Mouse (Mus musculus): ENCODE measurements around the gene Epha3.

Gene Epha3

DNA sequence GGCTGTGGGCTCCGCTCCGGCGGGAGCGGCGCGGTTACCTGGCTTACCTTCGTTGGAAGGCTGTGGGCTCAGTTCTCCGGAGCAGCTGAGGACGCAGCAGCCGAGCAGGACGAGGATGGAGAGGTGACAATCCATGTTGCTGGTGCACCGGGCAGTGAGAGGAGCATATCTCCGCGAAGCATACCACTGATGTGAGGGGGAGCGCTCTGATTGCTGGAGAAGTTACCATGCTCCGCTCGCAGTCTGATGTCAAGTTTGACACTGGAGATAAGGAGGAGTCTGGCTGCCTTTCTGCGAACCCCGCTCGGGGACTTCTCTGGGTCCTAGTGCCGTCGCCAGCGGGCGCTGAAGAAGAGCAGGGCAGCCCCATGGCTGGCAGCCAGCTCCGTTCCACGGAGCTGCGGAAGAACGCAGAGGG, at the start of gene Epha3:
Gene Epha3, minus strand, starts transcription at position 263 of the 418 bp plus-strand sequence.
- DNase-seq (ENCODE audit: low read depth) = no peak

- DNase-seq (ENCODE audit: low read depth) = no peak
Observed at GRCm38 (mm10) chr16:63903425-63903824, 39.5 kb upstream of the Epha3 start.

DNA sequence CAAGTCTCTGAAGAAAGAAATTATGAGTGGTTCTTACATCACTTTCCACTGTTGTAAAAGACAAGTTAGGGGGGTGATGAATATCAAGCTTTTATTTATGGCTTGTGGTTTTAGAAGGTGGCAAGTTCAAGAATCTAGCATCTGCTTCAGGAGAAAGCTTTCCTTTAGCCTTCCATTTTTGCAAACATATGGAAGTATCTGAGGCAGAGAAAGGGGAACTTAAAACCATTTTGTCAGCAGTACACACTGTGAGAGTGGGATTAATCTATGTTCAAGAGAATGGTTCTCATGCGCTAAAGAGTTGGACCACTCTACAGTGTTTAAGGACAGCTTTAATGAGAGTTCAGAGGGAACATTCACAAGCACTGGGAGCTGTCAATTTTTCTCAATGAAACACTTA, 17.2 kb upstream of the Epha3 start:
- DNase-seq (ENCODE audit: low read depth) = no peak

GRCm38 (mm10) chr16:63872313-63872712, 8.3 kb upstream of the Epha3 start:
- no peak for DNase-seq (ENCODE audit: low read depth)

- DNase-seq (ENCODE audit: low read depth) = no peak
Observed at GRCm38 (mm10) chr16:63864463-63864976, 545 bp upstream of the Epha3 start.

GRCm38 (mm10) chr16:63863181-63863580, 794 bp downstream of the Epha3 start:
- no peak for DNase-seq (ENCODE audit: low read depth)

GRCm38 (mm10) chr16:63857561-63857960, 6.4 kb downstream of the Epha3 start:
- DNase-seq (ENCODE audit: low read depth) = no peak

GRCm38 (mm10) chr16:63856658-63857552, 7.1 kb downstream of the Epha3 start:
- DNase-seq (ENCODE audit: low read depth) = peak; percentile 51

- no peak for DNase-seq (ENCODE audit: low read depth)
Observed at GRCm38 (mm10) chr16:63850297-63850696, 13.7 kb downstream of the Epha3 start.

DNA sequence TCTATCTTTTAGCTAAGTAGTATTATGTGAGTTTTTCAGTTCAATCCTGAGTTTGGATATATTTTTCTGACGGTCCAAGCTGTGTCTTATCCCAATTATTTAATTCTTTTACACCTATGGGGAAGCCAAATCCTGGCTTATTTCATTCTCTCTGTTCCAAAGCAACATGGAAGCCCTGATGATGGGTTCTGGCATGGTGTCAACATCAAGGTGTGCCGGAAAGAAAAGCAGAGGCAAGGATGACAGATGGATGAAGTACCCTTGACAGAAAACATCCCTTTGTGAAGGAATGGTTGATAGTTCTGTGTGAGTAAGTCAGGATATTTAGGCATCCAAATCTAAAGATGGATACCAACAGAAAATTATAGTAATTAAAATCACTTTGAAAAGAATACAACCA, 21.1 kb downstream of the Epha3 start:
- no peak for DNase-seq (ENCODE audit: low read depth)

DNA sequence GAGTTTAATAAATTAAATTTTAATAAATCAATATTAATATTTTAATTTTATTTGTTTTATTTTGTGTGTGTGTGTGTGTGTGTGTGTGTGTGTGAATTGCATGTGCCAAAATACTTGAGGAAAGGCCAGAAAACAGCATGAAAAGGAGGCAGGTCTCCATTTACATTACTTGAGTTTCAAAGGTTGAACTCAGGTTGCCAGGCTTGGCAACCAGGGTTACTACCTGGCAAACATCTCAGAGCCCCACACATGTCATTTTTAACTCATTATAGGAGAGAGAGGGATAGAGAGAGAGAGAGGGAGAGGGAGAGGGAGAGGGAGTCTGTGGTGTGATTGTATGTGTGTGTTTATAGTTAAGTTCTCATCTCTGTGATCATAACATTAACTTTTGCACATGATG, 26.5 kb downstream of the Epha3 start:
- no peak for DNase-seq (ENCODE audit: low read depth)

- no peak for DNase-seq (ENCODE audit: low read depth)
Observed at GRCm38 (mm10) chr16:63821164-63821563, 42.8 kb downstream of the Epha3 start.

GRCm38 (mm10) chr16:63817606-63818005, 46.4 kb downstream of the Epha3 start:
- DNase-seq (ENCODE audit: low read depth) = peak; percentile 17

- no peak for DNase-seq (ENCODE audit: low read depth)
Observed at GRCm38 (mm10) chr16:63816672-63817071, 47.3 kb downstream of the Epha3 start.

- DNase-seq (ENCODE audit: low read depth) = no peak
Observed at GRCm38 (mm10) chr16:63809871-63810270, 54.1 kb downstream of the Epha3 start.

DNA sequence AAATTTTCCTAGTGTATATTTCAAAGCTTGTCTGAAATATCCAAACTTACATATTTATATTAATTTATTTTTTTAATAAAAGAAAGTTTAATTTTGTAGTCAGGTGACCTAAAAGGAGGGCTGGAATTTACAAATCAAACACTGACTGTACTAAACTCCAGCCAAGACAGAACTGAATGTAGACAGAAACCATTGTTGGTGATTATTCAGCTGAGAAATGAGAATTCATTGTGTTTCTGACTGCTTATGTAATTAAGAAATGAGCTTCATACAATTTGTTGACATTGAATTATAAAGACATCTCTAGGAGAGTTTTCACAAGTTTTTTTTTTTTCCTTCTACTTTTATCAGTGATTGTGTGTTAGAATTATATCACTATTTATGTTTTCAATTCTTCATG, 55.0 kb downstream of the Epha3 start:
- DNase-seq (ENCODE audit: low read depth) = no peak

- DNase-seq (ENCODE audit: low read depth) = no peak
Observed at GRCm38 (mm10) chr16:63806437-63807129, 57.4 kb downstream of the Epha3 start.

GRCm38 (mm10) chr16:63806025-63806424, 58.0 kb downstream of the Epha3 start:
- DNase-seq (ENCODE audit: low read depth) = no peak

DNA sequence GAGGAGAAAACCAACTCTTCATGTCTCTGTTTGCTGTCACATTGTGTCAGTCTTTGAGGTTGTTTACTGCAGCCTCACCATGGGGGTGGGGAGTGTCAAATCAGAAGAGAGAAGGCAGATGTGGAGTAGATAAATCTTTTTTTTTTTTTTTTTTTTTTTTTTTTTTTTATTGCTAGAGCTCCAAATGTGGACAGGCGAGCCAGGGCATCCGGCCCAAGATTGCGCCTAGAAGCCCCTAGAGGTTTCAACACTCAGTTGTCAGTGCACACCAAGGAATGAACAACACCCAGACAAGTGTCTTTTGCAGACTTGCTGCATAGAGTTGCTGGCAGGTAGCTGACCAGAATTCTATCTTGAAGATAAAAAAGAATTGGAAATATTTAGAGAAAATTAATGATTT, 62.5 kb downstream of the Epha3 start:
- DNase-seq (ENCODE audit: low read depth) = no peak

DNA sequence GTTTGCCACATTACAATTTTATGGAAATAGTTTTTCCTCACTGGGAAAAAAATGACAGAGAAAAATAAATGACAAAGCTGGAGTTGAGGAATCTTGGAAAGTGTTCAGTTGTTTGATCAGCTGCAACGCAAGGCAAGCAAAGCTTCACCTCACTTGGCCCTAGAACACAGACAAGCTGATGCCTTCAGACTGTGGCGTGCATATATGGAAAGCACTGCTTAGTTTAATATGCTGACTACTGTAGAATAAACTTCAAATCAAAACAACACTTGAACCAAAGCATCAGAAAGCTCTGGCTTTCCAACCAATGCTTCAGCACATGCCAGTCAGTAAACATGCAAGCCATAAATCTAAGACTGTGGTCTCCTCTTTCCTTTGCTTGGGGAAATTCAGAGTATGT, 65.6 kb downstream of the Epha3 start:
- no peak for DNase-seq (ENCODE audit: low read depth)

DNA sequence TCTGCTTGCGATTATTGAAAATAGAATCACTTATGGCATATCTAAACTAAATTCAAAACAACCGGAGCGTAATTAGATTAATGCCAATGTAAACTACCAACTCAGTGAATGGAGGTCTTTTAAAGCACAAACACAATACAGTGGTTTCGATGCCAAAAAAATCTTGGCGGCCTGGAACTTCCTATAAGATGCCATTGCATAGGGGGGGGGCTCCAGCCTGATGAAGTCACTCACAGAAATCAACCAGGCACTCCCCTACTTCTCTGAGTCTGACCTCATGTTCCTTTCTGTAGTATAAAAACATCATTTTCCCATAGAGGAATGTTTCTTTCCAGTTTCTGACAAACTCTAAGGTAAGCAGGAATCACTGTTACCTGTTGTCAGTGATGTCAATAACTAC, 69.7 kb downstream of the Epha3 start:
- DNase-seq (ENCODE audit: low read depth) = no peak

- DNase-seq (ENCODE audit: low read depth) = peak; percentile 33
Observed at GRCm38 (mm10) chr16:63793805-63794204, 70.2 kb downstream of the Epha3 start.

- DNase-seq (ENCODE audit: low read depth) = no peak
Observed at GRCm38 (mm10) chr16:63792084-63792483, 71.9 kb downstream of the Epha3 start.

Data from fibroblast of lung, adult 2 months (primary cell).